Mouse (Mus musculus) E14TG2a.4 (cell line): ENCODE measurements around the gene Usp15.

Experiments used
- CTCF ChIP-seq: conservative IDR thresholded peaks from 2 replicates; pipeline ENCODE4 v1.5.1; 2014; ENCODE audit warnings: low read length
- NANOG ChIP-seq: IDR thresholded peaks from 2 replicates; pipeline ENCODE4 v1.6.1; 2014; ENCODE audit warnings: borderline replicate concordance, low read length, mixed read lengths

GRCm38 (mm10) chr10:123182391-123182790 lies 14.4 kb downstream of the Usp15 start:
- no peak for TF ChIP-seq CTCF
- TF ChIP-seq NANOG: no peak
